12 mouse cellular contexts compared by ENCODE assay signal in genomic region chr10:98959385-98959784, GRCm38 (mm10). TPM values are rescaled to one million over a fixed set of nuclear protein-coding genes. Genes with fewer than 3 reads are reported as not detected.
DNase-seq lines count a peak whose midpoint lies in the region; ATAC-seq and TF ChIP-seq lines count a peak whose summit lies in the region.
"Had no signal": no experiment of that assay in that cellular context is flagged by ENCODE, and none has a peak within 500 bp of the region (broad histone marks: within the 10 kb centered on the region; RNA-seq: fewer than 3 reads in every experiment).

No protein-coding gene starts in this region.

- ATAC-seq in midbrain, embryonic 11.5 days (ENCODE audit: low FRiP score) = no peak
- peak; percentile 96 for ATAC-seq in forebrain, postnatal 0 days
- no peak for ATAC-seq in intestine, embryonic 15.5 days
- ATAC-seq: liver, postnatal 0 days had no signal

- H3K27ac ChIP-seq in midbrain, embryonic 11.5 days (ENCODE audit: low read depth, low read length) = no peak overlapping the region
- no peak overlapping the region for H3K27ac ChIP-seq in midbrain, embryonic 10.5 days (replicated peaks)
- H3K27ac ChIP-seq in forebrain, postnatal 0 days (ENCODE audit: low read depth, low read length) = peak overlapping the region; percentile 35; the same call in 1 of the 2 replicates
- H3K27ac ChIP-seq in left cerebral cortex, adult 2 months = peak overlapping the region; percentile 55
- no peak overlapping the region for H3K27ac ChIP-seq in intestine, embryonic 15.5 days

- no peak overlapping the region for H3K4me3 ChIP-seq in midbrain, embryonic 11.5 days (ENCODE audit: low read depth, low read length)
- no peak overlapping the region for H3K4me3 ChIP-seq in midbrain, embryonic 10.5 days
- no peak overlapping the region for H3K4me3 ChIP-seq in forebrain, postnatal 0 days (ENCODE audit: low read depth, low read length)
- no peak overlapping the region for H3K4me3 ChIP-seq in left cerebral cortex, adult 2 months
- H3K4me3 ChIP-seq in intestine, embryonic 15.5 days (replicated peaks) = no peak overlapping the region

- no peak for TF ChIP-seq CTCF in forebrain, postnatal 0 days (IDR thresholded peaks at IDR 0.05; ENCODE audit: low read depth)
- no peak for TF ChIP-seq CTCF in left cerebral cortex, adult 2 months (IDR thresholded peaks at IDR 0.05)

- H3K4me2 ChIP-seq in midbrain, embryonic 11.5 days = no peak overlapping the region
- no peak overlapping the region for H3K4me2 ChIP-seq in forebrain, postnatal 0 days (ENCODE audit: low read depth)
- H3K4me2 ChIP-seq in intestine, embryonic 15.5 days (replicated peaks) = no peak overlapping the region

- no peaks in the 10 kb centered on the region for H3K9me3 ChIP-seq in midbrain, embryonic 11.5 days (ENCODE audit: control insufficient read depth, low read length)
- H3K9me3 ChIP-seq in midbrain, embryonic 10.5 days (replicated peaks) = no peaks in the 10 kb centered on the region
- no peaks in the 10 kb centered on the region for H3K9me3 ChIP-seq in forebrain, postnatal 0 days (ENCODE audit: low read length)
- H3K9me3 ChIP-seq in intestine, embryonic 15.5 days = no peaks in the 10 kb centered on the region

- H3K9ac ChIP-seq in midbrain, embryonic 11.5 days (ENCODE audit: low read length) = no peak overlapping the region
- H3K9ac ChIP-seq in forebrain, postnatal 0 days = no peak overlapping the region
- H3K9ac ChIP-seq in intestine, embryonic 15.5 days = no peak overlapping the region
- H3K9ac ChIP-seq: liver, postnatal 0 days had no signal

- no peaks in the 10 kb centered on the region for H3K36me3 ChIP-seq in midbrain, embryonic 11.5 days (ENCODE audit: control insufficient read depth, insufficient read depth, low read length)
- no peaks in the 10 kb centered on the region for H3K36me3 ChIP-seq in midbrain, embryonic 10.5 days
- no peaks in the 10 kb centered on the region for H3K36me3 ChIP-seq in forebrain, postnatal 0 days (ENCODE audit: insufficient read depth)
- no peaks in the 10 kb centered on the region for H3K36me3 ChIP-seq in intestine, embryonic 15.5 days

- no peaks in the 10 kb centered on the region for H3K4me1 ChIP-seq in midbrain, embryonic 11.5 days (ENCODE audit: control insufficient read depth, insufficient read depth, low read length)
- peaks cover 12% of the 10 kb centered on the region; the same call in 1 of the 2 replicates for H3K4me1 ChIP-seq in midbrain, embryonic 10.5 days
- H3K4me1 ChIP-seq in forebrain, postnatal 0 days (ENCODE audit: insufficient read depth) = no peaks in the 10 kb centered on the region
- 0 out of 2 replicates have a peak, but pooled peaks cover 6% of the 10 kb centered on the region for H3K4me1 ChIP-seq in intestine, embryonic 15.5 days (replicated peaks)

- H3K27me3 ChIP-seq in midbrain, embryonic 11.5 days (ENCODE audit: control insufficient read depth, insufficient read depth, low read length) = no peaks in the 10 kb centered on the region
- H3K27me3 ChIP-seq in midbrain, embryonic 10.5 days (ENCODE audit: low read depth, poor library complexity, severe bottlenecking) = no peaks in the 10 kb centered on the region
- H3K27me3 ChIP-seq in forebrain, postnatal 0 days (ENCODE audit: insufficient read depth, low read length) = no peaks in the 10 kb centered on the region
- H3K27me3 ChIP-seq in intestine, embryonic 15.5 days (replicated peaks) = no peaks in the 10 kb centered on the region
- H3K27me3 ChIP-seq: CH12.LX had no signal

- intact Hi-C loops in left cerebral cortex, adult 2 months (cut with DNase I) = no loop called here

- WGBS in midbrain, embryonic 11.5 days = 89% methylated on average over 6 of the region's 6 CpGs
- 83% methylated on average over 6 of the region's 6 CpGs for WGBS in midbrain, embryonic 10.5 days
- 38% methylated on average over 6 of the region's 6 CpGs for WGBS in forebrain, postnatal 0 days
- WGBS in intestine, embryonic 15.5 days = 69% methylated on average over 6 of the region's 6 CpGs

- peak; percentile 67 for DNase-seq in midbrain, embryonic 11.5 days (ENCODE audit: low spot score, missing footprints)
- DNase-seq in midbrain, embryonic 10.5 days (ENCODE audit: low spot score) = no peak
- DNase-seq in forebrain, postnatal 0 days = peak; percentile 70
- peak; percentile 58 to 60 for DNase-seq in left cerebral cortex, adult 2 months (ENCODE audit: extremely low spot score in 1 of 2, low spot score in 2 of 2)
- no peak for DNase-seq in kidney, postnatal 25 days
- DNase-seq in gastrocnemius, postnatal 4 days (ENCODE audit: low spot score in 2 of 2) = no peak
- DNase-seq in lung, adult 18-20 months = no peak
- DNase-seq: gastrocnemius, postnatal 36 days; kidney, postnatal 4 days; liver, postnatal 0 days had no signal

RNA-seq across cellular contexts. Expression of gene Atp2b1, which starts 45.2 kb away (rescaled TPM):
- polyA plus RNA-seq in midbrain, embryonic 11.5 days (2014; fragmentation: Nextera tagmentation; extraction: Ambion mirVana) = 76.4 and 88.3 TPM in 2 replicates
- polyA plus RNA-seq in midbrain, embryonic 10.5 days (2016; fragmentation: Nextera tagmentation; extraction: Ambion mirVana) = 80.8 and 83.9 TPM in 2 replicates
- total RNA-seq in forebrain, postnatal 0 days (2014; rRNA removed) = 200 and 203 TPM in 2 replicates
- 214 and 319 TPM in 2 replicates for polyA plus RNA-seq in forebrain, postnatal 0 days (2015; fragmentation: Nextera tagmentation; extraction: Ambion mirVana)
- total RNA-seq in left cerebral cortex, adult 2 months (2021) = 100 to 1,000 TPM; 686 to 742 TPM
- polyA plus RNA-seq in intestine, embryonic 15.5 days (2015; fragmentation: Nextera tagmentation; extraction: Ambion mirVana) = 155 and 176 TPM in 2 replicates
- total RNA-seq in gastrocnemius, postnatal 4 days (2021) = 100 to 1,000 TPM in 1 of 2 experiments, 10 to 100 TPM in 1; 95.1 to 102 TPM

Comparison
In these comparisons a context has a peak if more than half of its experiments do, and no peak if none do; other contexts are left out.
1. DNase-seq: peak in midbrain, embryonic 11.5 days (single experiment), forebrain, postnatal 0 days (single experiment) and left cerebral cortex, adult 2 months (2 of 2); none in midbrain, embryonic 10.5 days (single experiment), kidney, postnatal 25 days (0 of 2), gastrocnemius, postnatal 4 days (0 of 2) and lung, adult 18-20 months (0 of 2).
2. H3K27ac ChIP-seq: peak in forebrain, postnatal 0 days (single experiment) and left cerebral cortex, adult 2 months (single experiment); none in midbrain, embryonic 11.5 days (single experiment), midbrain, embryonic 10.5 days (single experiment) and intestine, embryonic 15.5 days (single experiment).